In the genomic region with DNA sequence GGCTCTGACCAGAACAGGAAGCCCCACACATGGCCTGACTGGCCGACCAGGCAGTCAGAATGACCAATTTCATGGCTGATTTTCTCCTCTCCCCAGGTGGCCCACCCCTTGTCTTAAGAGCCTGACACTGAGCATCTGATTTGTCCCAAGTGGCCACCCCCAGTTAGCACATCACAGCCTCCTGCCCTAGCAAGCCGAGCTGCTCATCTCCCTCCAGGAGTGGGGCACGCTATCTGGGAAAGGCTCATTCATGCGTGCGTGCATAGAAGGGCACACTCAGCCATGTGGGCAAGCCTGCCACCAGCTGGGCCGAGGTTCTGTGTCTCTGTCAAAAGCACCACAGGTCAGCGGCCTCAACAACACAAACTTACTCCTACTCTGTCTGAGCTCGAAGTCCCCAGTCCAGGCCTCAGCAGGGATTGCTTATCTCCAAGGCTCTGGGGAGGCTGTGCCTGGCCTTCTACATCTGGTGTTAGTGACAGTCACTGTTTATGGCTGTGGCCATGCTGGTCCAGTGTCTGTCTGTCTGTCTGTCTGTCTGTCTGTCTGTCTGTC, we compare ENCODE assay signal across 38 mouse cellular contexts. TPM values are rescaled to one million over a fixed set of nuclear protein-coding genes. Genes with fewer than 3 reads are reported as not detected.
DNase-seq lines count a peak whose midpoint lies in the region; ATAC-seq lines count a peak whose summit lies in the region.
"Had no signal": no experiment of that assay in that cellular context is flagged by ENCODE, and none has a peak within 500 bp of the region (broad histone marks: within the 10 kb centered on the region; RNA-seq: fewer than 3 reads in every experiment).

No protein-coding gene starts in this region.

- no peak overlapping the region for H3K27ac ChIP-seq in heart, embryonic 11.5 days (ENCODE audit: low read depth, low read length)
- H3K27ac ChIP-seq in kidney, embryonic 15.5 days = peak overlapping the region; percentile 23; the same call in 1 of the 2 replicates
- H3K27ac ChIP-seq: embryonic facial prominence, embryonic 10.5 days; embryonic facial prominence, embryonic 15.5 days; forebrain, embryonic 15.5 days; gastrocnemius, adult 2 months; hindbrain, embryonic 12.5 days; liver, embryonic 14.5 days; macrophage; midbrain, embryonic 15.5 days had no signal

- peak overlapping the region; percentile 14; the same call in 1 of the 2 replicates for H3K4me2 ChIP-seq in heart, embryonic 11.5 days
- H3K4me2 ChIP-seq in kidney, embryonic 15.5 days = no peak overlapping the region
- H3K4me2 ChIP-seq: embryonic facial prominence, embryonic 15.5 days; forebrain, embryonic 15.5 days; hindbrain, embryonic 12.5 days; midbrain, embryonic 15.5 days had no signal

- ATAC-seq in heart, embryonic 11.5 days (replicated peaks; ENCODE audit: insufficient number of reproducible peaks, low FRiP score, low TSS enrichment) = no peak
- 0 out of 2 replicates have a peak, but pooled peaks have one; percentile 20 for ATAC-seq in kidney, embryonic 15.5 days (replicated peaks; ENCODE audit: low FRiP score)
- ATAC-seq: forebrain, embryonic 15.5 days; intestine, postnatal 0 days; midbrain, embryonic 15.5 days; Patski had no signal

- H3K4me3 ChIP-seq in heart, embryonic 11.5 days (ENCODE audit: low read depth, low read length) = no peak overlapping the region
- H3K4me3 ChIP-seq in kidney, embryonic 15.5 days (replicated peaks) = no peak overlapping the region
- H3K4me3 ChIP-seq: embryonic facial prominence, embryonic 10.5 days; embryonic facial prominence, embryonic 15.5 days; forebrain, embryonic 15.5 days; gastrocnemius, adult 2 months; hindbrain, embryonic 12.5 days; midbrain, embryonic 15.5 days had no signal

- H3K27me3 ChIP-seq in heart, embryonic 11.5 days (ENCODE audit: control insufficient read depth, insufficient read depth, low read length) = no peaks in the 10 kb centered on the region; the same call in 1 of the 2 replicates
- H3K27me3 ChIP-seq in kidney, embryonic 15.5 days = peaks cover 4% of the 10 kb centered on the region; the same call in 1 of the 2 replicates
- H3K27me3 ChIP-seq: embryonic facial prominence, embryonic 15.5 days; forebrain, embryonic 15.5 days; midbrain, embryonic 15.5 days had no signal

- H3K36me3 ChIP-seq in heart, embryonic 11.5 days (ENCODE audit: control insufficient read depth, insufficient read depth, low read length) = peaks cover 4% of the 10 kb centered on the region
- H3K36me3 ChIP-seq in kidney, embryonic 15.5 days = no peaks in the 10 kb centered on the region
- H3K36me3 ChIP-seq: embryonic facial prominence, embryonic 10.5 days; embryonic facial prominence, embryonic 15.5 days; forebrain, embryonic 15.5 days; midbrain, embryonic 15.5 days had no signal

- H3K9me3 ChIP-seq in heart, embryonic 11.5 days (replicated peaks; ENCODE audit: control insufficient read depth, low read length) = no peaks in the 10 kb centered on the region
- H3K9me3 ChIP-seq in kidney, embryonic 15.5 days (replicated peaks) = no peaks in the 10 kb centered on the region
- H3K9me3 ChIP-seq: embryonic facial prominence, embryonic 10.5 days; embryonic facial prominence, embryonic 15.5 days; forebrain, embryonic 15.5 days; hindbrain, embryonic 12.5 days; midbrain, embryonic 15.5 days had no signal

- H3K4me1 ChIP-seq in heart, embryonic 11.5 days (ENCODE audit: control insufficient read depth, insufficient read depth, low read length) = peaks cover 62% of the 10 kb centered on the region
- peaks cover 60% of the 10 kb centered on the region for H3K4me1 ChIP-seq in kidney, embryonic 15.5 days

- H3K9ac ChIP-seq in heart, embryonic 11.5 days (ENCODE audit: low read depth, low read length) = no peak overlapping the region
- H3K9ac ChIP-seq in kidney, embryonic 15.5 days = no peak overlapping the region
- H3K9ac ChIP-seq: embryonic facial prominence, embryonic 15.5 days; forebrain, embryonic 15.5 days; hindbrain, embryonic 12.5 days; liver, embryonic 14.5 days; midbrain, embryonic 15.5 days had no signal

- intact Hi-C loops in heart, postnatal 25 days (cut with DNase I) = no loop called here

- WGBS in heart, embryonic 11.5 days (ENCODE audit: insufficient replicate concordance) = 32% methylated on average over 8 of the region's 8 CpGs
- WGBS in kidney, embryonic 15.5 days = 29% methylated on average over 8 of the region's 8 CpGs

- DNase-seq in adrenal gland, adult (ENCODE audit: inconsistent age in 2 of 2, low spot score in 1 of 2) = peak; percentile 29 to 68
- DNase-seq in adrenal gland, adult 8-10 months = no peak
- no peak for DNase-seq in heart, postnatal 25 days (ENCODE audit: low spot score)
- DNase-seq in kidney, postnatal 25 days = no peak
- DNase-seq in MN1 (ENCODE audit: low spot score) = peak; percentile 74
- no peak for DNase-seq in spleen, postnatal 36 days (ENCODE audit: low spot score in 2 of 2)
- DNase-seq: cerebellum, adult 2 months; cerebellum, postnatal 25 days; gastrocnemius, adult 2 months; gastrocnemius, postnatal 36 days; heart, adult 18-20 months; kidney, adult 9 months; layer of hippocampus, adult 9-11 months; liver; lung, adult 2 months; lung, postnatal 10 days; right cerebral cortex, postnatal 4 days; thymus, adult 2 months; thymus, postnatal 36 days had no signal

RNA-seq across cellular contexts. Expression of a gene that starts 9.0 kb away (rescaled TPM):
- total RNA-seq in adrenal gland, adult 8-10 months (2022) = 100 to 1,000 TPM; 117 to 206 (median 157) TPM
- 10.3 and 10.6 TPM in 2 replicates for polyA plus RNA-seq in heart, embryonic 11.5 days (2014; fragmentation: Nextera tagmentation; extraction: Ambion mirVana)
- 1 to 10 TPM; 6.9 to 7.3 TPM for total RNA-seq in heart, postnatal 25 days (2021)
- 2.8 and 3.4 TPM in 2 replicates for polyA plus RNA-seq in kidney, embryonic 15.5 days (2015; fragmentation: Nextera tagmentation; extraction: Ambion mirVana)
- polyA plus RNA-seq: C2C12, macrophage had no signal

RNA-seq across cellular contexts. Expression of a gene that starts 29.8 kb away (rescaled TPM):
- total RNA-seq in adrenal gland, adult 8-10 months (2022) = under 1 TPM in 2 of 4 experiments, not detected in 2; 0.23 to 0.45 TPM
- 0.97 and 1.2 TPM in 2 replicates for polyA plus RNA-seq in heart, embryonic 11.5 days (2014; fragmentation: Nextera tagmentation; extraction: Ambion mirVana)
- total RNA-seq in heart, postnatal 25 days (2021) = not detected
- not detected in 2 replicates for polyA plus RNA-seq in kidney, embryonic 15.5 days (2015; fragmentation: Nextera tagmentation; extraction: Ambion mirVana)
- total RNA-seq: adrenal gland, postnatal 4 days; CH12.LX; ES-E14; gastrocnemius, adult 2 months; gastrocnemius, postnatal 36 days; neutrophil, adult 5-6 weeks had no signal
- polyA plus RNA-seq: C2C12; embryonic facial prominence, embryonic 10.5 days; intestine, postnatal 0 days; limb, embryonic 11.5 days; macrophage; Patski had no signal

RNA-seq across cellular contexts. Expression of a gene that starts 55.5 kb away (rescaled TPM):
- total RNA-seq in adrenal gland, adult 8-10 months (2022) = not detected
- 0.69 and 1.6 TPM in 2 replicates for polyA plus RNA-seq in heart, embryonic 11.5 days (2014; fragmentation: Nextera tagmentation; extraction: Ambion mirVana)
- total RNA-seq in heart, postnatal 25 days (2021) = not detected
- polyA plus RNA-seq in kidney, embryonic 15.5 days (2015; fragmentation: Nextera tagmentation; extraction: Ambion mirVana) = 0.47 and 1.5 TPM in 2 replicates
- total RNA-seq: CH12.LX; ES-E14; heart, adult 18-20 months; left cerebral cortex, postnatal 10 days; neutrophil, adult 5-6 weeks had no signal
- polyA plus RNA-seq: C2C12; cerebellum, adult 2 months; embryonic facial prominence, embryonic 10.5 days; hindbrain, embryonic 12.5 days; macrophage; Patski had no signal

RNA-seq across cellular contexts. Expression of a gene that starts 58.5 kb away (rescaled TPM):
- total RNA-seq in adrenal gland, adult 8-10 months (2022) = 1 to 10 TPM; 1.9 to 4.4 (median 2.4) TPM
- not detected in 2 replicates for polyA plus RNA-seq in heart, embryonic 11.5 days (2014; fragmentation: Nextera tagmentation; extraction: Ambion mirVana)
- 1 to 10 TPM; 1.6 to 2.2 TPM for total RNA-seq in heart, postnatal 25 days (2021)
- 1.9 and 2.2 TPM in 2 replicates for polyA plus RNA-seq in kidney, embryonic 15.5 days (2015; fragmentation: Nextera tagmentation; extraction: Ambion mirVana)
- total RNA-seq: CH12.LX; ES-E14; neutrophil, adult 5-6 weeks had no signal
- polyA plus RNA-seq: C2C12; cerebellum, adult 2 months; embryonic facial prominence, embryonic 10.5 days; forebrain, embryonic 15.5 days; hindbrain, embryonic 12.5 days; limb, embryonic 11.5 days; macrophage; neural tube, embryonic 11.5 days; Patski had no signal

Comparison
In these comparisons a context has a peak if more than half of its experiments do, and no peak if none do; other contexts are left out.
1. DNase-seq: peak in adrenal gland, adult (2 of 2) and MN1 (single experiment); none in adrenal gland, adult 8-10 months (single experiment), heart, postnatal 25 days (single experiment), kidney, postnatal 25 days (0 of 2) and spleen, postnatal 36 days (0 of 2).
2. RNA of a gene that starts 9.0 kb away (total RNA-seq): 117 to 206 TPM in adrenal gland, adult 8-10 months; 6.9 to 7.3 TPM in heart, postnatal 25 days; every median in the first group is over 10 times any median in the second.